Mouse (Mus musculus): Measurements from ENCODE around the gene Ube2e2. TPM values are rescaled to one million over a fixed set of nuclear protein-coding genes. Genes with fewer than 3 reads are reported as not detected.
"Not testable (repeated sequence)": the region's sequence is repeated elsewhere in the genome, so short reads cannot be mapped to it uniquely, and the experiment has no call there.

Ube2e2 gene
- total and polyA plus RNA-seq, 3 experiments: not detected

DNA sequence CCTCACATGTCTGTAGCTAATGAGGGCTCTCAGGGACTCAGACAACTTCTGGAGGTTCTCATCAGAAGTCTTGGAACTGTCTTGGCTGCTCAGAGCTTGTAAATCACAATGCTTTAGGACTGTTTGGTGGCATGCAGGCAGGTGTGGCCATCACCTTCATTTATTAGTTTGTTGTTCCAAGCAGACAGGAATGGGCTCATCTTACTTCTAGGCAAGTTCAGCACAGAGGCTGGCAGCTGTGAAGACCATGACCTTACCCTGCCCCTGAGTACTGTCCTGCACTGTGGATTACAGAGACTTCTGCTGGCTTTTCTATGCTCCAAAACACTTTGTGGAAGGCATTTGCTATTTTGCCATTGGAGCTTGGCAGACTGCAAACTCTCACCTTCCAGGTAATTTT, 324.5 kb downstream of the Ube2e2 start:
- Histone ChIP-seq H3K36me3 (replicated peaks in 1 of 2; ENCODE audit: control insufficient read depth in 1 of 2, insufficient read depth in 1 of 2, low read length in 1 of 2) (no peaks in the 10 kb centered on the region), H3K9me3 (replicated peaks; ENCODE audit: low read length) (no peaks in the 10 kb centered on the region), H3K27me3 (replicated peaks) (no peaks in the 10 kb centered on the region), H3K4me3 (replicated peaks in 1 of 3; ENCODE audit: low read depth in 2 of 3, low read length in 2 of 3, poor library complexity in 1 of 3) (no peak overlapping the region), H3K9ac (ENCODE audit: insufficient read depth, low read depth) (no peak overlapping the region), H3K4me2 (ENCODE audit: insufficient read depth, low read depth, poor library complexity, severe bottlenecking) (no peak overlapping the region), H3K79me2 (replicated peaks; ENCODE audit: control insufficient read depth, extremely low read depth, insufficient read depth, poor library complexity, severe bottlenecking) (no peaks in the 10 kb centered on the region), H3K27ac (ENCODE audit: insufficient read depth, low read depth) (no peak overlapping the region), H3K4me1 (ENCODE audit: control insufficient read depth in 1 of 2, insufficient read depth in 2 of 2) (no peaks in the 10 kb centered on the region; a peak in 1 of 4 replicates)
- TF ChIP-seq POLR2A (IDR thresholded peaks at IDR 0.05; ENCODE audit: low read depth, low read length) (no peak), MAZ (IDR thresholded peaks at IDR 0.05; ENCODE audit: low read depth, low read length) (no peak), SIN3A (IDR thresholded peaks at IDR 0.05; ENCODE audit: low read length) (no peak), RAD21 (IDR thresholded peaks at IDR 0.05; ENCODE audit: low read depth, low read length) (no peak), CHD1 (IDR thresholded peaks at IDR 0.05; ENCODE audit: low read depth, low read length) (no peak)
- no peak for DNase-seq (ENCODE audit: extremely low read depth)
- dilution Hi-C loops (cut with MboI; ENCODE audit: extremely low pct_ligation_motif_present, extremely low pct_unique_long_range_greater_than_20kb, low sequenced_read_pairs): no loop called here
- in situ Hi-C loops (cut with MboI; ENCODE audit: low pct_ligation_motif_present, low pct_unique_long_range_greater_than_20kb, low sequenced_read_pairs): no loop called here

GRCm38 (mm10) chr14:18564999-18565398, 329.1 kb downstream of the Ube2e2 start:
- H3K4me1 ChIP-seq (ENCODE audit: control insufficient read depth in 1 of 2, insufficient read depth in 2 of 2); H3K79me2 ChIP-seq (replicated peaks; ENCODE audit: control insufficient read depth, extremely low read depth, insufficient read depth, poor library complexity, severe bottlenecking); H3K4me2 ChIP-seq (ENCODE audit: insufficient read depth, low read depth, poor library complexity, severe bottlenecking); H3K9me3 ChIP-seq (replicated peaks; ENCODE audit: low read length); H3K4me3 ChIP-seq (replicated peaks in 1 of 3; ENCODE audit: low read depth in 2 of 3, low read length in 2 of 3, poor library complexity in 1 of 3); in situ Hi-C loops (cut with MboI; ENCODE audit: low pct_ligation_motif_present, low pct_unique_long_range_greater_than_20kb, low sequenced_read_pairs); H3K36me3 ChIP-seq (replicated peaks in 1 of 2; ENCODE audit: control insufficient read depth in 1 of 2, insufficient read depth in 1 of 2, low read length in 1 of 2); dilution Hi-C loops (cut with MboI; ENCODE audit: extremely low pct_ligation_motif_present, extremely low pct_unique_long_range_greater_than_20kb, low sequenced_read_pairs); H3K27me3 ChIP-seq (replicated peaks); H3K9ac ChIP-seq (ENCODE audit: insufficient read depth, low read depth); H3K27ac ChIP-seq (ENCODE audit: insufficient read depth, low read depth): not testable (repeated sequence)
- DNase-seq (ENCODE audit: extremely low read depth): peak; percentile 11

- Histone ChIP-seq H3K27me3 (replicated peaks) (no peaks in the 10 kb centered on the region), H3K9ac (ENCODE audit: insufficient read depth, low read depth) (no peak overlapping the region), H3K4me1 (ENCODE audit: control insufficient read depth in 1 of 2, insufficient read depth in 2 of 2) (peaks cover 0 to 3% of the 10 kb centered on the region in 2 experiments; a peak in 1 of 4 replicates), H3K9me3 (replicated peaks; ENCODE audit: low read length) (no peaks in the 10 kb centered on the region), H3K79me2 (replicated peaks; ENCODE audit: control insufficient read depth, extremely low read depth, insufficient read depth, poor library complexity, severe bottlenecking) (no peaks in the 10 kb centered on the region), H3K4me2 (ENCODE audit: insufficient read depth, low read depth, poor library complexity, severe bottlenecking) (no peak overlapping the region), H3K36me3 (replicated peaks in 1 of 2; ENCODE audit: control insufficient read depth in 1 of 2, insufficient read depth in 1 of 2, low read length in 1 of 2) (no peaks in the 10 kb centered on the region), H3K4me3 (replicated peaks in 1 of 3; ENCODE audit: low read depth in 2 of 3, low read length in 2 of 3, poor library complexity in 1 of 3) (no peak overlapping the region), H3K27ac (ENCODE audit: insufficient read depth, low read depth) (no peak overlapping the region)
- peak; percentile 6 for DNase-seq (ENCODE audit: extremely low read depth)
- in situ Hi-C loops (cut with MboI; ENCODE audit: low pct_ligation_motif_present, low pct_unique_long_range_greater_than_20kb, low sequenced_read_pairs) (no loop called here), dilution Hi-C loops (cut with MboI; ENCODE audit: extremely low pct_ligation_motif_present, extremely low pct_unique_long_range_greater_than_20kb, low sequenced_read_pairs) (no loop called here)
- TF ChIP-seq MYC (IDR thresholded peaks at IDR 0.05; ENCODE audit: low read depth, low read length): no peak
Measured at GRCm38 (mm10) chr14:18555287-18555686, 338.8 kb downstream of the Ube2e2 start.

GRCm38 (mm10) chr14:18554627-18554988, 339.5 kb downstream of the Ube2e2 start:
- Histone ChIP-seq H3K4me2 (ENCODE audit: insufficient read depth, low read depth, poor library complexity, severe bottlenecking) (no peak overlapping the region), H3K4me3 (replicated peaks in 1 of 3; ENCODE audit: low read depth in 2 of 3, low read length in 2 of 3, poor library complexity in 1 of 3) (no peak overlapping the region), H3K9ac (ENCODE audit: insufficient read depth, low read depth) (no peak overlapping the region), H3K27me3 (replicated peaks) (no peaks in the 10 kb centered on the region), H3K9me3 (replicated peaks; ENCODE audit: low read length) (no peaks in the 10 kb centered on the region), H3K4me1 (ENCODE audit: control insufficient read depth in 1 of 2, insufficient read depth in 2 of 2) (peaks cover 0 to 3% of the 10 kb centered on the region in 2 experiments; a peak in 1 of 4 replicates), H3K79me2 (replicated peaks; ENCODE audit: control insufficient read depth, extremely low read depth, insufficient read depth, poor library complexity, severe bottlenecking) (no peaks in the 10 kb centered on the region), H3K36me3 (replicated peaks in 1 of 2; ENCODE audit: control insufficient read depth in 1 of 2, insufficient read depth in 1 of 2, low read length in 1 of 2) (no peaks in the 10 kb centered on the region), H3K27ac (ENCODE audit: insufficient read depth, low read depth) (no peak overlapping the region)
- in situ Hi-C loops (cut with MboI; ENCODE audit: low pct_ligation_motif_present, low pct_unique_long_range_greater_than_20kb, low sequenced_read_pairs) (no loop called here), dilution Hi-C loops (cut with MboI; ENCODE audit: extremely low pct_ligation_motif_present, extremely low pct_unique_long_range_greater_than_20kb, low sequenced_read_pairs) (no loop called here)
- TF ChIP-seq EP300 (IDR thresholded peaks at IDR 0.05; ENCODE audit: low read length) (no peak), HCFC1 (IDR thresholded peaks at IDR 0.05; ENCODE audit: low read depth, low read length) (no peak), POLR2A (IDR thresholded peaks at IDR 0.05; ENCODE audit: low read depth, low read length) (no peak), USF1 (IDR thresholded peaks at IDR 0.05; ENCODE audit: low read depth, low read length) (no peak), RAD21 (IDR thresholded peaks at IDR 0.05; ENCODE audit: low read depth, low read length) (no peak), GABPA (IDR thresholded peaks at IDR 0.05; ENCODE audit: insufficient replicate concordance, low read depth, low read length) (no peak), MEF2A (IDR thresholded peaks at IDR 0.05; ENCODE audit: borderline replicate concordance, low read depth, low read length) (no peak), TCF12 (IDR thresholded peaks at IDR 0.05; ENCODE audit: low read depth, low read length) (no peak), RCOR1 (conservative IDR thresholded peaks at IDR 0.05; ENCODE audit: low read depth, low read length) (no peak), MAX (IDR thresholded peaks at IDR 0.05; ENCODE audit: low read length) (no peak), ZC3H11A (IDR thresholded peaks at IDR 0.05; ENCODE audit: low read depth, low read length) (no peak), CHD1 (IDR thresholded peaks at IDR 0.05; ENCODE audit: low read depth, low read length) (no peak), ETS1 (conservative IDR thresholded peaks at IDR 0.05; ENCODE audit: low read depth, low read length) (no peak)
- no peak for DNase-seq (ENCODE audit: extremely low read depth)

Data from CH12.LX (cell line).